Mouse (Mus musculus): Measurements from ENCODE around the gene Gins1. TPM values are rescaled to one million over a fixed set of nuclear protein-coding genes. Genes with fewer than 3 reads are reported as not detected.
A peak's percentile ranks its signal among the peaks of the same experiment; 100 is the strongest.

Gene Gins1
- polyA plus RNA-seq (2015; fragmentation: Nextera tagmentation; extraction: Ambion mirVana): 16.6 and 18.7 TPM in 2 replicates

- H3K4me1 ChIP-seq (ENCODE audit: insufficient read depth): peaks cover 16% of the 10 kb centered on the region
- H3K36me3 ChIP-seq (replicated peaks; ENCODE audit: insufficient read depth, low read length): 0 out of 2 replicates have a peak, but pooled peaks cover 3% of the 10 kb centered on the region
- peak within 1 kb of the TSS; percentile 89 for H3K9ac ChIP-seq (replicated peaks)
- ATAC-seq: peak; percentile 46
- DNase-seq: no peak
- WGBS (ENCODE audit: insufficient replicate concordance): 32% methylated on average over 9 of the region's 9 CpGs
- H3K27me3 ChIP-seq (ENCODE audit: insufficient read depth, low read length): no peaks in the 10 kb centered on the region
- no peaks in the 10 kb centered on the region for H3K9me3 ChIP-seq (ENCODE audit: low read length)
- peak; percentile 28; the same call in 1 of the 2 replicates for TF ChIP-seq CTCF (IDR thresholded peaks at IDR 0.05; ENCODE audit: low read depth)
- TF ChIP-seq EP300 (IDR thresholded peaks at IDR 0.05; ENCODE audit: low read depth): no peak
- peak within 1 kb of the TSS; percentile 88 for H3K4me3 ChIP-seq (ENCODE audit: low read depth, low read length)
- H3K4me2 ChIP-seq (ENCODE audit: low read depth, low read length): peak within 1 kb of the TSS; percentile 100
- H3K27ac ChIP-seq (ENCODE audit: low read depth): peak within 1 kb of the TSS; percentile 82
Measured at GRCm38 (mm10) chr2:150904936-150905450, at the start of gene Gins1. Gins1 (plus strand) TSS chr2:150905400.

- WGBS (ENCODE audit: insufficient replicate concordance): 60% methylated on average over 9 of the region's 9 CpGs
- ATAC-seq: no peak
- H3K27ac ChIP-seq (ENCODE audit: low read depth): no peak overlapping the region
Measured at GRCm38 (mm10) chr2:150858724-150859487, 46.3 kb upstream of the Gins1 start.

GRCm38 (mm10) chr2:150859709-150860470 is 45.3 kb upstream of the Gins1 start:
- no peak overlapping the region for H3K4me2 ChIP-seq (ENCODE audit: low read depth, low read length)
- H3K36me3 ChIP-seq (replicated peaks; ENCODE audit: insufficient read depth, low read length): no peaks in the 10 kb centered on the region

More at GRCm38 (mm10) chr2:150858724-150859487, 46.3 kb upstream of the Gins1 start:
- DNase-seq: no peak
- no peaks in the 10 kb centered on the region for H3K27me3 ChIP-seq (ENCODE audit: insufficient read depth, low read length)
- no peak overlapping the region for H3K4me3 ChIP-seq (ENCODE audit: low read depth, low read length)
- no peak overlapping the region for H3K9ac ChIP-seq (replicated peaks)
- H3K4me1 ChIP-seq (ENCODE audit: insufficient read depth): no peaks in the 10 kb centered on the region
- H3K36me3 ChIP-seq (replicated peaks; ENCODE audit: insufficient read depth, low read length): no peaks in the 10 kb centered on the region
- H3K4me2 ChIP-seq (ENCODE audit: low read depth, low read length): no peak overlapping the region
- no peak for TF ChIP-seq CTCF (IDR thresholded peaks at IDR 0.05; ENCODE audit: low read depth)
- no peak for TF ChIP-seq EP300 (IDR thresholded peaks at IDR 0.05; ENCODE audit: low read depth)
- H3K9me3 ChIP-seq (ENCODE audit: low read length): no peaks in the 10 kb centered on the region

GRCm38 (mm10) chr2:150861128-150861527 is 44.1 kb upstream of the Gins1 start:
- no peak for DNase-seq
- H3K4me3 ChIP-seq (ENCODE audit: low read depth, low read length): no peak overlapping the region
- H3K4me2 ChIP-seq (ENCODE audit: low read depth, low read length): no peak overlapping the region
- H3K4me1 ChIP-seq (ENCODE audit: insufficient read depth): no peaks in the 10 kb centered on the region
- no peaks in the 10 kb centered on the region for H3K27me3 ChIP-seq (ENCODE audit: insufficient read depth, low read length)
- H3K9me3 ChIP-seq (ENCODE audit: low read length): no peaks in the 10 kb centered on the region
- H3K36me3 ChIP-seq (replicated peaks; ENCODE audit: insufficient read depth, low read length): no peaks in the 10 kb centered on the region
- WGBS (ENCODE audit: insufficient replicate concordance): 73% methylated on average over 2 of the region's 2 CpGs
- TF ChIP-seq EP300 (IDR thresholded peaks at IDR 0.05; ENCODE audit: low read depth) (no peak), CTCF (IDR thresholded peaks at IDR 0.05; ENCODE audit: low read depth) (0 out of 2 replicates have a peak, but pooled peaks have one; percentile 16)
- ATAC-seq: 0 out of 2 replicates have a peak, but pooled peaks have one; percentile 27
- H3K9ac ChIP-seq (replicated peaks): no peak overlapping the region
- H3K27ac ChIP-seq (ENCODE audit: low read depth): no peak overlapping the region

More at GRCm38 (mm10) chr2:150859709-150860470, 45.3 kb upstream of the Gins1 start:
- H3K27ac ChIP-seq (ENCODE audit: low read depth): no peak overlapping the region
- DNase-seq: no peak
- TF ChIP-seq EP300 (IDR thresholded peaks at IDR 0.05; ENCODE audit: low read depth) (no peak), CTCF (IDR thresholded peaks at IDR 0.05; ENCODE audit: low read depth) (no peak)
- ATAC-seq: no peak
- no peaks in the 10 kb centered on the region for H3K27me3 ChIP-seq (ENCODE audit: insufficient read depth, low read length)
- H3K9ac ChIP-seq (replicated peaks): no peak overlapping the region
- no peaks in the 10 kb centered on the region for H3K4me1 ChIP-seq (ENCODE audit: insufficient read depth)
- H3K9me3 ChIP-seq (ENCODE audit: low read length): no peaks in the 10 kb centered on the region
- H3K4me3 ChIP-seq (ENCODE audit: low read depth, low read length): no peak overlapping the region
- 76% methylated on average over 11 of the region's 11 CpGs for WGBS (ENCODE audit: insufficient replicate concordance)

GRCm38 (mm10) chr2:150867021-150867420 is 38.2 kb upstream of the Gins1 start:
- no peak for ATAC-seq
- H3K4me1 ChIP-seq (ENCODE audit: insufficient read depth): peaks cover 3% of the 10 kb centered on the region; the same call in 1 of the 2 replicates
- no peak overlapping the region for H3K4me3 ChIP-seq (ENCODE audit: low read depth, low read length)
- no peak overlapping the region for H3K4me2 ChIP-seq (ENCODE audit: low read depth, low read length)
- DNase-seq: no peak
- H3K27me3 ChIP-seq (ENCODE audit: insufficient read depth, low read length): no peaks in the 10 kb centered on the region
- TF ChIP-seq CTCF (IDR thresholded peaks at IDR 0.05; ENCODE audit: low read depth) (no peak), EP300 (IDR thresholded peaks at IDR 0.05; ENCODE audit: low read depth) (no peak)
- no peak overlapping the region for H3K9ac ChIP-seq (replicated peaks)
- H3K27ac ChIP-seq (ENCODE audit: low read depth): no peak overlapping the region
- 76% methylated on average over 2 of the region's 2 CpGs for WGBS (ENCODE audit: insufficient replicate concordance)
- H3K36me3 ChIP-seq (replicated peaks; ENCODE audit: insufficient read depth, low read length): no peaks in the 10 kb centered on the region
- no peaks in the 10 kb centered on the region for H3K9me3 ChIP-seq (ENCODE audit: low read length)

- WGBS (ENCODE audit: insufficient replicate concordance): 28% methylated on average over 1 of the region's 1 CpGs
- TF ChIP-seq EP300 (IDR thresholded peaks at IDR 0.05; ENCODE audit: low read depth) (no peak), CTCF (IDR thresholded peaks at IDR 0.05; ENCODE audit: low read depth) (no peak)
- ATAC-seq (peak; percentile 31; the same call in 1 of the 2 replicates), DNase-seq (no peak)
- no peaks in the 10 kb centered on the region for H3K36me3 ChIP-seq (replicated peaks; ENCODE audit: insufficient read depth, low read length)
- H3K27me3 ChIP-seq (ENCODE audit: insufficient read depth, low read length): no peaks in the 10 kb centered on the region
- H3K27ac ChIP-seq (ENCODE audit: low read depth): no peak overlapping the region
- H3K4me1 ChIP-seq (ENCODE audit: insufficient read depth): peaks cover 3% of the 10 kb centered on the region; the same call in 1 of the 2 replicates
- H3K4me3 ChIP-seq (ENCODE audit: low read depth, low read length): no peak overlapping the region
- no peak overlapping the region for H3K4me2 ChIP-seq (ENCODE audit: low read depth, low read length)
- H3K9me3 ChIP-seq (ENCODE audit: low read length): no peaks in the 10 kb centered on the region
- no peak overlapping the region for H3K9ac ChIP-seq (replicated peaks)
Measured at GRCm38 (mm10) chr2:150869446-150869845, 35.8 kb upstream of the Gins1 start.
